Mouse (Mus musculus) adrenal gland, adult 2 months (tissue): Measurements from ENCODE around the gene Zfp142. TPM values are rescaled to one million over a fixed set of nuclear protein-coding genes. Genes with fewer than 3 reads are reported as not detected.

Experiments
- microRNA-seq, 2 experiments: library from miRNA; unstranded; fragments of <30 nt; microRNA quantifications; one replicate each; pipeline ENCODE4 v1.2.0; 2021
- polyA plus RNA-seq: library from polyadenylated mRNA; depleted of rRNA; stranded (reverse); fragments of >200 nt; gene quantifications from 2 replicates; pipeline ENCODE4 v1.2.3, GENCODE M21; 2012; rRNA removed
- total RNA-seq, 2 experiments: library from RNA; stranded (reverse); gene quantifications; 2 replicates each; pipeline ENCODE4 v1.2.3; 2021

Zfp142 gene
- total and polyA plus RNA-seq, 3 experiments: 13.5 to 16.3 (median 14.6) TPM

Small RNA genes within 50 kb of the gene (microRNA-seq; reads per million reads assigned to microRNA genes)
- 0 reads per million in 2 experiments for gene Gm25035

Other genes starting within 250 kb of the Zfp142 start
- gene Catip, start 226.1 kb downstream of the Zfp142 start, total RNA-seq: under 1 TPM; 0.29 to 0.69 TPM
- 0.24 and 0.51 TPM in 2 replicates for gene Catip, start 226.1 kb downstream of the Zfp142 start, polyA plus RNA-seq
- gene Slc11a1, start 213.1 kb downstream of the Zfp142 start, total RNA-seq: 10 to 100 TPM; 13.1 to 16.3 TPM
- gene Slc11a1, start 213.1 kb downstream of the Zfp142 start, polyA plus RNA-seq: 39.4 and 50.7 TPM in 2 replicates
- gene Ctdsp1, start 196.7 kb downstream of the Zfp142 start, total RNA-seq: 100 to 1,000 TPM; 169 to 172 TPM
- gene Ctdsp1, start 196.7 kb downstream of the Zfp142 start, polyA plus RNA-seq: 195 and 226 TPM in 2 replicates
- gene Vil1, start 178.9 kb downstream of the Zfp142 start, total RNA-seq: 1 to 10 TPM in 1 of 2 experiments, under 1 TPM in 1; 0.95 to 1.1 TPM
- gene Vil1, start 178.9 kb downstream of the Zfp142 start, polyA plus RNA-seq: 0.13 and 0.20 TPM in 2 replicates
- gene Cnot9, start 82.2 kb downstream of the Zfp142 start, total RNA-seq: 10 to 100 TPM; 24.0 to 26.7 TPM
- gene Cnot9, start 82.2 kb downstream of the Zfp142 start, polyA plus RNA-seq: 8.4 and 10.1 TPM in 2 replicates
- gene Plcd4, start 45.4 kb downstream of the Zfp142 start, total RNA-seq: under 1 TPM; 0.37 to 0.79 TPM
- gene Plcd4, start 45.4 kb downstream of the Zfp142 start, polyA plus RNA-seq: 0.07 and 0.11 TPM in 2 replicates
- 10 to 100 TPM; 13.3 to 15.0 TPM for gene Usp37, start 44.0 kb downstream of the Zfp142 start, total RNA-seq
- gene Usp37, start 44.0 kb downstream of the Zfp142 start, polyA plus RNA-seq: 2.5 and 4.3 TPM in 2 replicates
- 10 to 100 TPM; 31.4 to 32.1 TPM for gene Bcs1l, start within 50 bp of the Zfp142 start, total RNA-seq
- 13.2 and 16.7 TPM in 2 replicates for gene Bcs1l, start within 50 bp of the Zfp142 start, polyA plus RNA-seq
- 10 to 100 TPM; 49.8 to 70.2 TPM for gene Rnf25, start 13.2 kb upstream of the Zfp142 start, total RNA-seq
- 28.3 and 29.5 TPM in 2 replicates for gene Rnf25, start 13.2 kb upstream of the Zfp142 start, polyA plus RNA-seq
- gene Stk36, start 13.2 kb upstream of the Zfp142 start, total RNA-seq: 1 to 10 TPM; 3.9 to 4.3 TPM
- gene Stk36, start 13.2 kb upstream of the Zfp142 start, polyA plus RNA-seq: 7.4 and 10.0 TPM in 2 replicates
- gene Ttll4, start 73.5 kb upstream of the Zfp142 start, total RNA-seq: 10 to 100 TPM; 13.1 to 21.9 TPM
- 12.9 and 14.0 TPM in 2 replicates for gene Ttll4, start 73.5 kb upstream of the Zfp142 start, polyA plus RNA-seq
- gene Cyp27a1, start 125.3 kb upstream of the Zfp142 start, total RNA-seq: 10 to 100 TPM; 13.1 to 16.8 TPM
- 8.7 and 9.5 TPM in 2 replicates for gene Cyp27a1, start 125.3 kb upstream of the Zfp142 start, polyA plus RNA-seq
- gene Prkag3, start 161.0 kb upstream of the Zfp142 start, total RNA-seq: under 1 TPM in 1 of 2 experiments, not detected in 1; 0.17 TPM
- gene Prkag3, start 161.0 kb upstream of the Zfp142 start, polyA plus RNA-seq: 0.20 and 0.26 TPM in 2 replicates
- 1 to 10 TPM; 2.3 to 5.7 TPM for gene Wnt6, start 183.6 kb upstream of the Zfp142 start, total RNA-seq
- 11.5 and 17.1 TPM in 2 replicates for gene Wnt6, start 183.6 kb upstream of the Zfp142 start, polyA plus RNA-seq
- 1 to 10 TPM in 1 of 2 experiments, under 1 TPM in 1; 0.23 to 1.2 TPM for gene Wnt10a, start 203.3 kb upstream of the Zfp142 start, total RNA-seq
- gene Wnt10a, start 203.3 kb upstream of the Zfp142 start, polyA plus RNA-seq: 2.1 and 2.4 TPM in 2 replicates